Mouse (Mus musculus) neural tube, embryonic 11.5 days (tissue): Measurements from ENCODE around the gene Actn1. TPM values are rescaled to one million over a fixed set of nuclear protein-coding genes. Genes with fewer than 3 reads are reported as not detected.

Experiments used
- polyA plus RNA-seq: library from polyadenylated mRNA; unstranded; fragments of >200 nt; fragmentation: Nextera tagmentation; extraction: Ambion mirVana; gene quantifications from 2 replicates; pipeline ENCODE4 v1.2.1, GENCODE M21; 2014

The Actn1 gene
- polyA plus RNA-seq, 1 experiment from 2014 or later: 20.6 TPM

Other genes with a start within 250 kb of the Actn1 start
- 135 and 139 TPM in 2 replicates for gene Zfp36l1, start 147.4 kb downstream of the Actn1 start, polyA plus RNA-seq
- gene Dcaf5, start 176.2 kb upstream of the Actn1 start, polyA plus RNA-seq: 13.6 and 14.2 TPM in 2 replicates
- gene Exd2, start 202.7 kb upstream of the Actn1 start, polyA plus RNA-seq: 39.2 and 42.8 TPM in 2 replicates